Mouse (Mus musculus): ENCODE measurements around the gene Efcab7. TPM values are rescaled to one million over a fixed set of nuclear protein-coding genes. Genes with fewer than 3 reads are reported as not detected.

The Efcab7 gene
- polyA plus RNA-seq (2012; rRNA removed) = 11.8 and 14.5 TPM in 2 replicates

DNA sequence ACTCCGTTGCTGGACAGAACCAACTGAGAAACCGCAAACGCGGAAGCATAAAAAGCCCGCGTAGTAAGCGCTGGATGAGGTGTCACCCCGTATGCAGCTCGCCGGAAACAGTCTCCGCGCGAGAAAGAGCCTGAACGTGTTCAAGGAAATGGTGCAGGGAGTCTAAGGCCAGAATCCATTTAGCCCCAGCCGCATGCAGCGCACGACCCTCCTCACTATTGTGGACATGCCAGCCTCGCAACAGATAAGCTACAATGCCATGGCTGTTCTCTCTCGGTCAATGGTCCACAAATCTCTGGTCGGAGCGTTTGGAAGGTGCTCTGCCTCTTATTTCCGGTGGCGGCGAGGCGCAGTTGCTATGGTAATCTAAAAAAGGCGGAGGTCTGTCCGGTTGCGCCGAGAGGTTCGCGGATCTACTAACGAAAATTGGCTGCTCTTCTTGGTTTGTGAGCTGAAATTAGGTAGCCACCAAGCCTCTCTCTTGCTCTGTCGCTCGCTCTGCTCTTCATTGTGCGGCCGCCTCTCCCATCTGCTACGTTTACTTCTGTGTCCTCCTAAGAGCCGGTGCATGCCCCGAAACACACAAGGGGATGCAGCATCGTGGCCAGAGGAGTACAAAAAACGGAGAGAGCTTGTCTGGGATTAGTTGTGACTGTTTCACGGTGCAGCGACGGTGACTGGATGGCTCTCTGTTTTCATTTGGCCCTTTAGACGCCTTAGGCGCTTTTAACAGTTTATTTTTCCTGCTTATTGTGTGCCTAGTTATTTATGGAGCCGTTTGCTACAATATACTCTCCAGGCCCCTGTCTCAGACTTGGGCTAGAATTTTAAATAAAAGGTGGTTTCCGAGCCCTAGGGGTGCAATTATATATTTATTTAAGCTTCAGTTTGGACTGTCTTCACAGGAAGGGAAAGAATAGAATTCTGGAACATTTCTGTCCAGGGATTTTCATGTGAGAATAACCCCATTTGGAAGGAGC lies at the start of gene Efcab7:
Gene Efcab7 (plus strand): TSS at position 105 of the 980 bp plus-strand sequence.

GRCm38 (mm10) chr4:99929149-99929612 lies 100.2 kb downstream of the Efcab7 start, which contains the start of gene Pgm1:
TSS of gene Pgm1 (plus strand) at chr4:99929414.

DNA sequence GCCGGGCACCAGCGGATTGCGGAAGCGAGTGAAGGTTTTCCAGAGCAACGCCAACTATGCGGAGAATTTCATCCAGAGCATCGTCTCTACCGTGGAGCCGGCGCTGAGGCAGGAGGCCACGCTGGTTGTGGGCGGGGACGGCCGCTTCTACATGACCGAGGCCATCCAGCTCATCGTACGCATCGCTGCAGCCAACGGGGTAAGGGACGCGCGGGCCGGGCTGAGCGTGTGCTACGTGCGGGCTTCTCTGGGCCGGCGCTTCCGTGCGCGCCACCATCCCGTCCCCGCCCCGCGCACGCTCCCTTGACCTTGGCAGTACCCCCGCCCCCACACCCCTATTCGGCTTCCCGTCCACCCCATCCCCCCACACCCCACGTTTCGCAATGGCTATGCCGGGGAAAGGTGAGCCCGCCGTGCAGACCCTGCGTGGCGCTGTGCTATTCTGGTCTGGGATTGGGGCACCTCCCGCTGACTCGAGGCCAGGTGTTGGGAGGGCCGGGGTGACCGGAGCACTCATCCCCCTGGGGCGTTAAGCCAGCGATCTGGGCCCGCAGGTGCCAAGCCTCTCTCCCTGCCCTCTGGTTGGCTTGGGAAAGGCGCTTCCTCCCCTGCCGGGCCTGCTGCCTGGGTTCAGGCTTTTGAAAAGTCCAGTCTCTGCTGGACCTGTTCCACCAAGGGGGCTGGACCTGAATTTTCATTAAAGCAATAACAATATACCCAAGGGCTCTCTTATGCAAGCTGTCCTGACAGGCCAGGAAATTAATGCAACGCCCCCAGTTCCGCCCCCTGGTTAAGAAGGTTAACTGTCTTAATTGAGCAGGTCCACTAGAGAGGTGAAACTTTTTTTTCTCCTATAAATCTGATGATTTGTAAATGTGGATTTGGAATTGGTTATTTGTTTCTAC lies 100.9 kb downstream of the Efcab7 start, which contains the start of gene Itgb3bp:
Gene Itgb3bp (minus strand): TSS at position 201 of the 905 bp plus-strand sequence.

Other genes starting within 250 kb of the Efcab7 start
- 0.99 and 1.1 TPM in 2 replicates for gene Foxd3, start 172.9 kb upstream of the Efcab7 start, polyA plus RNA-seq (2012; rRNA removed)
- gene Alg6, start 113.5 kb upstream of the Efcab7 start, polyA plus RNA-seq (2012; rRNA removed) = 13.6 and 15.5 TPM in 2 replicates
- gene Pgm1, start 100.2 kb downstream of the Efcab7 start, polyA plus RNA-seq (2012; rRNA removed) = 47.8 and 54.8 TPM in 2 replicates
- 4.2 and 5.6 TPM in 2 replicates for gene Itgb3bp, start 100.6 kb downstream of the Efcab7 start, polyA plus RNA-seq (2012; rRNA removed)